Mouse (Mus musculus) 416B (cell line): ENCODE results near the gene Rhbg.

Source experiments
- DNase-seq: peaks from one replicate; pipeline ENCODE4 v3.0.0; 2011; ENCODE audit warnings: low read depth

Gene Rhbg

DNA sequence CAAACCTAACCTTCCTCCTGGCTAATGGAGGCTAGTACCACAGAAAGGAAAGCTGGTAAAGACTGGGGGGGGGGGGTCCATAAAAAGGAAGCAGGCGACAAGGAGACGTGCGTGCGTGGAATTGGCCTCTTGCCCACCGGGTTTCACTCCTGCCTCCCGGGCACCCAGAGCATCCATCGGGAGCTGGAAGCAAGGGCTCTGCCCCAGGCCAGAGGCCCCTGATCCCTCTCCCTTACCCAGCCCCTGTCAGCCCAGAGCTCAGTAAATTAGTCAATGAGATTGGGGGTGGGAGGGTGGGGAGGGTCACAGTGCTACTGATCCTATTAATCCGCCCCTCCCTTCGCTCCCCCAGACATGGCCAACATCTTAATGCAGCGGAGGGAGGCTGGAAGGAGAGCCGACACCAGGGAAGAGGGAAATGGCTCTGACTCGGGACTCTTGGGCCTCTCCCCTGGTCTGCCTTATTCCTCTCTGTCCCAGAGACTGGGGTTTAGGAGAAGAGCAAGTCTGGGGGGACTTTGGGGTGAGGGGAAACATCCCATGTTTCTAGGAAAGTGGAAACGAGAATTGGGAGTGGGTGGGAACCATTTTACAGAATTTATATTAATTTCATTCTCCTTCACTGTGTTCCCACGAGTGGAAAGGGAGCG is 46.9 kb downstream of the Rhbg start:
- DNase-seq: no peak

DNA sequence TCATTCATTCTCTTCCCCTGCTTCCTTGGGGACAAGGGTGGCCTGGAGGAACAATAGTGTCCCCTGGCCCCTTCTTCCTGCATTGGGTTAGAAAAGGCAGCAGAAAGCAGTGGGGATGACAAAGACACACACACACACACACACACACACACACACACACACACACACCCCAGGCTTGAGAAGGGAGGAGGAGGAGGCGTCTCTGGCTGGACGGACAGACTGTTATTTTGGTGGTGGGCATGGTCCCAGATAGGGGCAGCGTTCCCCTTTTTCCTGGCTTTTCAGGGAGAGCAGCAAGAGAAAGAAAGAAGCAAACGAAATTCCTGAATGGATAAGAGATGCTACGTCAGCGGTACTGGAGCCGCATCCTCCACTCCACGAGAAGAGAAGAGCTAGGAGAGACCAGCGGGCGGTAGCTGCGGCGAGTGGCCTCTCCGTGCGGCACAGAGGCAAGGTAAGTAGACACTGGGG is 47.6 kb downstream of the Rhbg start:
- no peak for DNase-seq

DNA sequence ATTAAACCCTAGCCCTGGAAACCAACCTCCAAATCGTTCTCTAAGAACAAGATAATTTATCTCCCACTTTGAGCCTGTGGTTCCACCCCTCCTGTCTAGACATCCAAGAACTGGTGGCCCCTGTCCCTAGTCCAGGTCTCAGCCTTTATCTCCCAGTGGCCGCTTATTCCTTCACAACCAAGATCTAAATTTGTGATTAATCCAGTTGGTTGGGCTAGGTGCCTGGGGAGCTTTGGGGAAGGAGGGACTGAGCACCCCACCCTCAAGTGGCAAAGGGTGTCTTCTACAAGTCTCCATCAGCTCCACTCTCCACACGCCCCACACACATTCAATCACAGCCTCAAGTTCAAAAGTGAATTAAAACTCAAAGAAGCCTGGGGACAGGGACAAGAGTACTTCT is 48.0 kb downstream of the Rhbg start:
- no peak for DNase-seq

GRCm38 (mm10) chr3:88205563-88206491 is 48.7 kb downstream of the Rhbg start:
- no peak for DNase-seq

- DNase-seq: no peak
These were observed 49.3 kb downstream of the Rhbg start for GRCm38 (mm10) chr3:88205176-88205562.

DNA sequence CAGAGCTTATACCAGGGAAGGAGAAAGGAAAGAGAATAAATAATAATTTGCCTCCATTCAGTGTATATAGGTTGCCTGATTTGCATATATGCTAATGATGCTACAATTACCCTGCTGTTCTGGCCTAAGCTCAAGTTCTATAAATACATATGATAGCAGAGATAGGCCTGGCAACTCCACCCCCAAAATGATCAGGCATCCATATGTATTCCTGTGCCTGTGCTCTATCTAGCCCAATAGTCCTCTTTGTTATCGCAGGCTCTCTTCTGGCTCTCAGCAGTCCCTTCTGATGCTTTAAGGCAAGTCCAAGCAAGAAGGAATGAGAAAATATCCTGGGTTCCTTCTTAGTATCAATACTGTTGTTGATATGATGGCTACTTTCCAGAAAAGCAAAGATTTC is 49.8 kb downstream of the Rhbg start:
- no peak for DNase-seq

DNA sequence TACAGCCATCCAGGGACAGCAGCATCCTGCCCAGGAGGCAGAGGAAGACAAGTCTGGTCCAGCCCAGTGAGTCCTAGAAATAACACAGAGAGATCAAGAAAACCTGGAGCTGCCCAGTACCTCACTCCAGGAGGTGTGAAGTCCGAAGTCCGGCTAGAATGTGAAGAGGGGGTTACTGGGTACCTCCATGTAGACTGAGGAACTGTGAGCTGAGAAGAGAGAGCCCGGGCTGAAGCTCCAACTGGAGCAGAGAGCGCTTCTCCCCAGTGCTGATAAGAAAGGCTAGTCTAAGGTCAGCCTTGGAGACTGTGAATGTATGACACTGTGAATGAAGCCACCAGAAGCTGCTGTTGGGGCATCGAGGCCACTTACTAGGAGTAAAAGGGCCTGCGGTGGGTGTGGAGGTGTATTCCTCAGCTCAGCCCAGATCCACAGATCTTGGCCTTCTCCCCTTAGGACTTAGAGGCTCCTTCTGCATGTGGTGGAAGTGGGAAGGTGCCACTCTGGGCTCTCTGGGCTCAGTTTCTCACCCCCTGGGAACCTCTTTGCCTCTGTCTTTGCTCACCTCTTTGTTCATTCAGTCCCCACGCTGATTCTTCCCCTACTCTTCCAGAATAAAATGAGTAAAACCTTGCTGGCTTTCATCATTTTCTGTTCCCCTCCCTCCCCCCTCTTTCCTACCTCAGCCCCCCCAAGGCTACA is 50.4 kb downstream of the Rhbg start:
- DNase-seq: no peak

DNA sequence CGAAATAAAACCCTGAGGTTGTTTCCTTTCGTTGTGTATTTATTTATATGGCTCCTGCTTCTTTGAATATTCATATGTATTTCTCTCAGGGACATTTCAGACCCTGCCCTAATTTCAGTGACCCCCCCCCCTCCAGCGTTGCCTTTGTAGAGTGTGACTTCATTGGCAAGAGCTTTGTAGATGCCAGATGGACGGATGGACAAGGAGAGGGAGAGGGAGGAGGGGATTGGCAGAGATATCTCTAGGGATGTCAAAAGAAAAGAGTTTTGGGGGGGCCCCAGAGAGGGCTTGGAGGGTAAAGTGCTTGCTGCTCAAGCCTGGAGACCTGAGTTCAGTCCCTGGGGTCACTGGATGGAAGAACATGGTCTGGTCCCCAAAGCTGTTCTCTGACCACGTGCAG is 51.1 kb downstream of the Rhbg start:
- DNase-seq: no peak

DNA sequence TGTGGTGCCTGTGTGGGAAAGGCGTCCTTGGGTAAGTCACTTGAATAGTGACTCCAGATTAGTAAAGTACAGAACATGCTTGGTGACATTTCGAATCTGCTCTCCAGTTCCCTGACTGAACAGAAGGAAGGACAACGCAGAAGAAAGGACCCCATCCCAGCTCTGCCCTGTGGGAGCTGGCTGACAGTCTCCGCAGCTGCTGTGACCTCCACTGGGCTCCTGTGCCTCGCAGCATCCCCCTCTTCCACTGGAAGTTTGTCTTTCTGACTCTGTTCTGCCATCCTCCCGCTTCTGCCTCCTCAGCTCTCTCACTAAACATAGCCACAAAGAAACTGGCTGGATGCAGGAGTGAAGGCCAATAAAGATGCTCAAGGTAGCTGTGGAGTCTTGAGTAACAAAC is 51.5 kb downstream of the Rhbg start:
- DNase-seq: no peak

GRCm38 (mm10) chr3:88201640-88202039 is 52.9 kb downstream of the Rhbg start:
- DNase-seq: no peak

DNA sequence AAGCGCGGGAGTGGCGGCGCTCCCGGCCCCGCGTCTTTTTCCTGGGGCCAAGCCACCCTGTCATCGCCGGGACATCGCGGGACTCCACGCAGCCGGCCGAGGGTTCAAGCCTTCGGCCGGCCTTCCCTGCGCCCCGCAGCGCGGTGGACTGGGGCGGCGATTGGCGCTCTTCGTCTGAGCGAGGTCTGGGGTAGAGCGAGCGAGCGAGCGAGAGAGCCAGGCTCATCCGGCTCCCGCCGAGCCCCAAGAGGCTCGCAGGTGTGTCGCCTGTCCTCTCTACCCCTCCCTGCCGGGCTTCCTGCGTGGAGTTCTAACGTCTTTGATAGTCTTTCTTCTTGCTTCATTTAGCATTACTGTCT is 53.6 kb downstream of the Rhbg start:
- DNase-seq: no peak

DNA sequence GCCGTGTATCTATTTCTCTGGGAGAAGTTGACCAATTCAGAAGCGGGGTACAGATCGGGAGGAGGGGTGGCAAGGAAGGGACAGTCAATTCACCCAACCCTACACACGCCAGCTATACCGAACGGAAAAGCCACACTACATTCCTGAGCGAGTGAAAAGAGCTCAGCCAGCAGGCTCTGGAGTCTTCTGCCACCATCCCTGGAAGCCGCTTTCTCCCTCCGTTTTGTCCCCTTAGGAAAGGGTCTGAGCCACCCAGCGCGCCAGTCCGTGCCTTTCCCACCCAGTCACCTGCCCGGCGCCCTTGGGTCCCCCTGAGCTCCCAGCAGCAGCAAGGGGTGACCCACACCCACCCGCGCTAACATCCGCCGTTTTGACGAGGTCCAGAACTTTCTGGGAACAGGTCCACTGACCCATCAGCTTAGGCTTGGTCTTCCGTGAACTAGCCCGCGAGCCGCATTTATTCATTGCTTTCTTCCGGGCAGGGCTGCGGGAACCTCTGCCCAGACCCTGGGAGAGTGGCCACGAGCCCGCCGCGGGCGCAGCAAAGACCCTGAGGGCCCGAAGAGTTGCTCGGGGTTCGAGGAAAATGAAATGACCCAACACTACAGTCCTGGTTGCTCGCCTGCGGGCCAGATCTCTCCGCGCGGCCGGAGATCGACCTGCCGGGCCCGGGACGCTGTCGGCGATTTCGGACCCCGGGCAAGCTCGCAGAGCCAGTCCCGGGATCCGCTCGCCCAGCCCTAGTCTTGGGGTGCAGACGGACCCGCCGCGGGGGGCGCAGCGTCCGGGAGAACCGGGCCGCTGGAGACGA is 54.1 kb downstream of the Rhbg start:
- DNase-seq: no peak

DNA sequence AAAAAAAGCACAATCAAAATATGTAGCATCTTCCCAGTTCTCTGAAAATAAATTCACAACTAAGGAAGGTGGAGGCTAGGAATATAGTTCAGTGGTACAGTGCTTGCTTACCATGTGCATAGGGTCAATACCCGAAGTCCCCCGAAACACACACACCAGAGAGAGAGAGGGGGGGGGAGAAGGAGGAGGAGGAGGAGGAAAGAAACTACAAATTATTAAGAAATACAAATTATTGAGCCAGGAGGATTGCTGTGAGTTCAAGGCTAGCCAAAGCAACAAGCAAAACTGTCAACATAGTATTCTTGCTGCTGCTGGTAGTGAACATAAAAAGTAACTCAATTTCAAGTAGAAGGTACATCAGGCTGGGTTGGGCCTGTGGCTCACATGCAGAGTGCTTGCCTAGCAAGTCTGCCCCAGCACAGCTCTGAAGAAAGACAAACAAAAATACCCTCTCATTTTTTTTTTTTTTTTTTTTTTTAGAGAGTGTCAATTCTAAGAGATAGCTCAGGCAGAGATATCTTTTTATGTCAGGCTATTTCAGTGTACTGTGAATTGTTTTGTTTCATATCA is 54.9 kb downstream of the Rhbg start:
- no peak for DNase-seq

DNA sequence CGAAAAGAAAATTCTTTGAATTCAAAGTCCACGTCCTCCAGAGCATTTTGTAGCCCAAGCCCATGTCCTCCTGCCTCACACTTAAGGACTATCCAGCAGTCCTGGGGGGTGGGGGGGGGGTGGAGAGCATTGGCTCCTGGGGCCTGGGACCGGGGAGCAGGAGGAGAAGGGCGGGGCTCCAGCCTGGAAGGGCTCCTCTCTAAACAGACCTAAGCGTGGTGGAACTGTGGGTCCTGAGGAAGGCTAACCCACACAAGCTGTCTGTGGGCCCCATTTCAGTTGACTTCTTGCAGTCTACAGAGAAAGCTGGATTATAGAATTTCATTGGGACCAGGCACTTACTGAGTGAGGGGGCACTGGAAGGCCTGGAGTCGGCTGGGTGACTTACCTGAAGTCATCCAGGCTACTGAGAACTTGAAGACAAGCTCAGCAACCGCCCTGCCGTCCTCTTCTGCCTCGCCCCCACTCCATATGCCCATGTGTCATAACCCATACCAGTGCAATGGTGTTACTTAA is 55.9 kb downstream of the Rhbg start:
- no peak for DNase-seq

DNA sequence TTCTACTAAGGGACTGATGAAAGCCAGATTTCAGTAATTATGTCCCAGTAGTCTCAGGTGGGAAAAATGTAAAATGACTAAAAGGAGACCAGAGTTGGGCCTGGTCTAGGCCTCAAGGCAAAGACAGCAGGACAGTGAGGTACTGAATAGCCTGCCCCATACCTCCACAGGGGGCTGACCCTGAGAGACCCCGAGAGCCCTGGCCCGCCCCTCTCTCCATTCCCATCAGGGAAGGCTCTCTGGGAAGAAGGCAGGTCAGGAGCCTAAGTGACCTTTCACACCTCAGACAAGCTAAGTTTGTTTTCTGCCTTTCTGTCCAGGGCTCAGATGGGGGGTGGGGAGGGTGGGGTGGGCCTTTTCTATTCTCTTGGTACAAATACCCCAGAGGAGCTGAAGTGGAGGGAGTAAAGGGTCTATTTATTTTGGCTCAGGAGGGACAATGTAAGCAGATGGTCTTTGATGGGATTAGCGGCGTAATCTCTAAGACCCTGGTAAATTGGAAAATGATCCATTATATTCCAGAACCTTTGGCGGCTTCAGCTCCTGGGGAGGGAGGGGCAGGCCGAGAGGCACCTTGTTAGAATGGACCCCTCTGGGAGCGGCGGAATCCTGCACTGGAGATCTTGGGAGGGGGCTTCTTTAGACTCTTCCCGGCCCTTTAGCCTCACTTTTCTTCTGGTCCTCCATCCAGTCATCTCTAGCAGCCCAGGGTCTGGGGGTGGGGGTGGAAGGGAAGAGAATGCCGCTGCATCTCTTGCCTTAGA is 56.6 kb downstream of the Rhbg start:
- no peak for DNase-seq
